Mouse (Mus musculus) embryonic facial prominence, embryonic 11.5 days (tissue): Measurements from ENCODE around the gene Ndufb11. TPM values are rescaled to one million over a fixed set of nuclear protein-coding genes. Genes with fewer than 3 reads are reported as not detected.

Source experiments
- ATAC-seq: fragments of 200-750 bp; cut with Nextera tagmentation; replicated peaks from 2 replicates; pipeline ENCODE4 v1.8.0; 2017; ENCODE audit warnings: low read depth; ENCODE audit not compliant: insufficient number of reproducible peaks, low FRiP score, low TSS enrichment
- DNase-seq: peaks from one replicate; pipeline ENCODE4 v3.0.0-alpha.2; 2015; ENCODE audit warnings: low spot score
- H3K27ac ChIP-seq: fragments of 300-500 bp; sonication (generic); replicated peaks from 2 replicates; pipeline ENCODE4 v1.5.1; 2014; ENCODE audit warnings: mild to moderate bottlenecking, low read depth, low read length, control low read depth
- H3K27me3 ChIP-seq: fragments of 300-500 bp; sonication (generic); 2 replicates; pipeline ENCODE4 v1.6.1; 2014; ENCODE audit warnings: mild to moderate bottlenecking, low read length, moderate library complexity, mixed read lengths; ENCODE audit not compliant: control insufficient read depth, insufficient read depth
- H3K36me3 ChIP-seq: fragments of 300-500 bp; sonication (generic); replicated peaks from 2 replicates; pipeline ENCODE4 v1.6.1; 2014; ENCODE audit warnings: low read depth, mild to moderate bottlenecking, low read length, moderate library complexity, mixed read lengths; ENCODE audit not compliant: control insufficient read depth, insufficient read depth
- H3K4me1 ChIP-seq: fragments of 300-500 bp; sonication (generic); 2 replicates; pipeline ENCODE4 v1.6.1; 2014; ENCODE audit warnings: low read length, mixed read lengths; ENCODE audit not compliant: control insufficient read depth, insufficient read depth
- H3K4me2 ChIP-seq: fragments of 300-500 bp; sonication (generic); 2 replicates; pipeline ENCODE4 v1.6.1; 2014; ENCODE audit warnings: low read depth, mild to moderate bottlenecking, control low read depth, low read length, moderate library complexity
- H3K4me3 ChIP-seq: fragments of 300-500 bp; sonication (generic); 2 replicates; pipeline ENCODE4 v1.5.1; 2014; ENCODE audit warnings: low read depth, low read length, control low read depth
- H3K9ac ChIP-seq: fragments of 300-500 bp; sonication (generic); replicated peaks from 2 replicates; pipeline ENCODE4 v1.6.1; 2014; ENCODE audit warnings: mild to moderate bottlenecking, control low read depth, low read length
- H3K9me3 ChIP-seq: fragments of 300-500 bp; sonication (generic); replicated peaks from 2 replicates; pipeline ENCODE4 v1.6.1; 2016; ENCODE audit warnings: mild to moderate bottlenecking, low read length, inconsistent platforms, mixed read lengths; ENCODE audit not compliant: control insufficient read depth
- WGBS: fragments of 180-500 bp; shearing (Covaris S2); extraction: QIAGEN DNeasy Blood & Tissue Kit; methylation state at CpG from one replicate; pipeline ENCODE4 v1.1.7; 2014; 5-methylcytosine and 5-hydroxymethylcytosine counted together
- polyA plus RNA-seq: library from polyadenylated mRNA; unstranded; fragments of >200 nt; fragmentation: Nextera tagmentation; extraction: Ambion mirVana; gene quantifications from 2 replicates; pipeline ENCODE4 v1.2.1, GENCODE M21; 2014

Ndufb11 gene
- polyA plus RNA-seq, 1 experiment from 2014 or later: 208 TPM

- DNase-seq (no peak), ATAC-seq (no peak)
- H3K9ac ChIP-seq: no peak overlapping the region
- H3K9me3 ChIP-seq: no peaks in the 10 kb centered on the region
- no peak overlapping the region for H3K4me2 ChIP-seq
- no peak overlapping the region for H3K4me3 ChIP-seq
- no peak overlapping the region for H3K27ac ChIP-seq
- H3K27me3 ChIP-seq: no peaks in the 10 kb centered on the region
- 79% methylated on average over 5 of the region's 5 CpGs for WGBS
- no peaks in the 10 kb centered on the region for H3K36me3 ChIP-seq
- H3K4me1 ChIP-seq: no peaks in the 10 kb centered on the region
Measured at GRCm38 (mm10) chrX:20644780-20645179, 27.4 kb upstream of the Ndufb11 start.

- Histone ChIP-seq H3K9ac (no peak overlapping the region), H3K4me3 (no peak overlapping the region), H3K4me2 (no peak overlapping the region), H3K27me3 (no peaks in the 10 kb centered on the region), H3K27ac (no peak overlapping the region), H3K4me1 (no peaks in the 10 kb centered on the region), H3K36me3 (no peaks in the 10 kb centered on the region; the same call in none of the 2 replicates), H3K9me3 (no peaks in the 10 kb centered on the region)
- no peak for DNase-seq
- no peak for ATAC-seq
- 95% methylated on average over 2 of the region's 2 CpGs for WGBS
Measured at GRCm38 (mm10) chrX:20638141-20638540, 20.7 kb upstream of the Ndufb11 start.

- Histone ChIP-seq H3K4me3 (peak overlapping the region; percentile 58), H3K9me3 (no peaks in the 10 kb centered on the region), H3K27ac (peak overlapping the region; percentile 72), H3K4me2 (peak overlapping the region; percentile 48), H3K36me3 (no peaks in the 10 kb centered on the region), H3K9ac (peak overlapping the region; percentile 73), H3K27me3 (no peaks in the 10 kb centered on the region), H3K4me1 (no peaks in the 10 kb centered on the region)
- WGBS: 11% methylated on average over 26 of the region's 31 CpGs
- ATAC-seq (peak; percentile 61), DNase-seq (peak; percentile 59)
Measured at GRCm38 (mm10) chrX:20617903-20618399, 532 bp upstream of the Ndufb11 start.

DNA sequence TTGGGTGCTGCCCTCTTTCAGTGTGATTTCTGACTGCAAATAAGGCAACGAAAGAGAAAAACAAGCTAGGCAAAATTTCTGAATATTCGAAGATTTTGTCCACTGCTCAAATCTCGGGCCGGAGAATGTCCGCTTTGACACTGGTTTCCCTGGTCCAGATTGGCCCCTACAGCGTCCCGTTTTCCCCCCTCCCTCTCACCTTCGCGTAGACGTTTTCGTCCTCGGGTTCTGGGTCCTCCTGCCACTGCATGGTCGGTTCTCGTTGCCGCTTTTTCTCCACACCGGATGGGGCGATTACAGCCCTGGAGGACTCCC lies 601 bp downstream of the Ndufb11 start:
- H3K9ac ChIP-seq: peak overlapping the region; percentile 58
- H3K9me3 ChIP-seq: no peaks in the 10 kb centered on the region
- H3K27me3 ChIP-seq: no peaks in the 10 kb centered on the region
- peak overlapping the region; percentile 67 for H3K27ac ChIP-seq
- DNase-seq (no peak), ATAC-seq (no peak)
- peak overlapping the region; percentile 58 for H3K4me3 ChIP-seq
- H3K4me2 ChIP-seq: peak overlapping the region; percentile 38; the same call in 1 of the 2 replicates
- no peaks in the 10 kb centered on the region for H3K4me1 ChIP-seq
- no peaks in the 10 kb centered on the region for H3K36me3 ChIP-seq
- WGBS: 18% methylated on average over 17 of the region's 17 CpGs

- Histone ChIP-seq H3K4me3 (no peak overlapping the region), H3K4me2 (no peak overlapping the region), H3K9ac (no peak overlapping the region), H3K9me3 (no peaks in the 10 kb centered on the region), H3K4me1 (no peaks in the 10 kb centered on the region), H3K27ac (no peak overlapping the region), H3K36me3 (no peaks in the 10 kb centered on the region), H3K27me3 (no peaks in the 10 kb centered on the region)
- DNase-seq (no peak), ATAC-seq (no peak)
- 83% methylated on average over 4 of the region's 4 CpGs for WGBS
Measured at GRCm38 (mm10) chrX:20608500-20608899, 8.9 kb downstream of the Ndufb11 start.

DNA sequence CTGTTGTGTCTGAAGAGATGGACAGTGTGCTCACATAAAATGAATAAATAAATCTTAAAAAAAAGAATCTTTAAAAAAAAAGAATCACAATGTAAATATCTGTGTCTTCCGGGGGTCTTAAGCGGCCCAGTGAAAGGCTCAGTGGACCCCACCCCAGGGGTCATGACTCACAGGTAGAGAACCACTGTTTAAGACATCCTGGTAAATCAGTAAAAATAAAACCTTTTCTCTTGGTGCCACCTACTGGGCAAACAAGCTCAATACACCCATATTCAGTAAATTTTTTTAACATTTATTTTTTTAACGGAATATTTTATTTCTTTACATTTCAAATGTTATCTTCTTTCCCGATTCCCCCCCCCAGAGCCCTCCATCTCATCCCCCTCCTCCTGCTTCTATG lies 29.5 kb downstream of the Ndufb11 start:
- H3K4me3 ChIP-seq: no peak overlapping the region
- H3K27ac ChIP-seq: no peak overlapping the region
- no peak overlapping the region for H3K4me2 ChIP-seq
- ATAC-seq (no peak), DNase-seq (peak; percentile 9)
- no peaks in the 10 kb centered on the region for H3K36me3 ChIP-seq
- 20% methylated on average over 4 of the region's 4 CpGs for WGBS
- H3K9ac ChIP-seq: no peak overlapping the region
- H3K27me3 ChIP-seq: no peaks in the 10 kb centered on the region
- H3K9me3 ChIP-seq: no peaks in the 10 kb centered on the region
- H3K4me1 ChIP-seq: no peaks in the 10 kb centered on the region

DNA sequence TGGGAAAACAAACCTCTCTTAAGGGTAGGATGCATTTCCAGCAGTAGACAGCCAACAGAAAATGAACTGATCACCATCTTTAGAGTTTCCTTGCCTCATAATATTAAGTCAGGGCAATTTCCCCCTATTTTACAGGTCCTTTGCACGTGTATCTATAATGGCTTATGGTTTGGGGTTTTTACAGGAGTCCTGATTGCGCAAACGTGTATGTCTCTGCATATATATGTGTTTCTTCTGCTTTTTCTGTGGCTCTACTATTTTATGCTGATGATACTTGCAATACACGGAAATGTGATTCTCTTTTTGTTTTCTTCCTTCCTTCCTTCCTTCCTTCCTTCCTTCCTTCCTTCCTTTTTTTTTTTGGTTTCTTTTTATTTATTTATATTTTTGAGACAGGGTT lies 43.5 kb downstream of the Ndufb11 start:
- Histone ChIP-seq H3K27ac (no peak overlapping the region), H3K4me1 (no peaks in the 10 kb centered on the region), H3K36me3 (no peaks in the 10 kb centered on the region), H3K4me3 (no peak overlapping the region), H3K27me3 (no peaks in the 10 kb centered on the region), H3K9ac (no peak overlapping the region), H3K4me2 (no peak overlapping the region), H3K9me3 (no peaks in the 10 kb centered on the region)
- 88% methylated on average over 4 of the region's 4 CpGs for WGBS
- ATAC-seq: no peak
- DNase-seq: no peak

- WGBS: 66% methylated on average over 9 of the region's 9 CpGs
- ATAC-seq: no peak
Measured at GRCm38 (mm10) chrX:20572683-20573082, 44.7 kb downstream of the Ndufb11 start.

More at GRCm38 (mm10) chrX:20572683-20573082, 44.7 kb downstream of the Ndufb11 start:
- no peaks in the 10 kb centered on the region for H3K9me3 ChIP-seq
- H3K4me2 ChIP-seq: no peak overlapping the region
- H3K36me3 ChIP-seq: no peaks in the 10 kb centered on the region
- no peak overlapping the region for H3K27ac ChIP-seq
- H3K4me3 ChIP-seq: no peak overlapping the region
- H3K4me1 ChIP-seq: no peaks in the 10 kb centered on the region
- H3K27me3 ChIP-seq: no peaks in the 10 kb centered on the region
- DNase-seq: no peak
- H3K9ac ChIP-seq: no peak overlapping the region
